Mouse (Mus musculus): ENCODE results near the gene Col4a2. TPM values are rescaled to one million over a fixed set of nuclear protein-coding genes. Genes with fewer than 3 reads are reported as not detected.
A peak's percentile ranks its signal among the peaks of the same experiment; 100 is the strongest.

Gene Col4a2
- polyA plus RNA-seq, 1 experiment from 2014 or later, result 36.2 TPM

GRCm38 (mm10) chr8:11397126-11397525, 84.5 kb downstream of the Col4a2 start:
- no peak overlapping the region for H3K9ac ChIP-seq (ENCODE audit: low read length)
- no peaks in the 10 kb centered on the region for H3K36me3 ChIP-seq (ENCODE audit: control insufficient read depth, insufficient read depth, low read length)
- H3K27me3 ChIP-seq (ENCODE audit: control insufficient read depth, insufficient read depth, low read length), result no peaks in the 10 kb centered on the region
- H3K4me1 ChIP-seq (ENCODE audit: control insufficient read depth, insufficient read depth, low read length), result no peaks in the 10 kb centered on the region
- no peak for DNase-seq (ENCODE audit: low spot score)
- no peak overlapping the region for H3K4me2 ChIP-seq (ENCODE audit: low read depth)
- 88% methylated on average over 9 of the region's 9 CpGs for WGBS
- H3K4me3 ChIP-seq (ENCODE audit: low read depth, low read length), result no peak overlapping the region
- H3K27ac ChIP-seq (ENCODE audit: low read depth, low read length), result no peak overlapping the region
- H3K9me3 ChIP-seq (ENCODE audit: control insufficient read depth, low read length), result no peaks in the 10 kb centered on the region
- ATAC-seq (ENCODE audit: insufficient read depth, low FRiP score, low TSS enrichment), result no peak

GRCm38 (mm10) chr8:11399706-11400105, 87.1 kb downstream of the Col4a2 start:
- Histone ChIP-seq H3K9ac (ENCODE audit: low read length) (no peak overlapping the region), H3K4me2 (ENCODE audit: low read depth) (no peak overlapping the region), H3K9me3 (ENCODE audit: control insufficient read depth, low read length) (no peaks in the 10 kb centered on the region), H3K4me1 (ENCODE audit: control insufficient read depth, insufficient read depth, low read length) (no peaks in the 10 kb centered on the region; the same call in 1 of the 2 replicates), H3K4me3 (ENCODE audit: low read depth, low read length) (no peak overlapping the region), H3K36me3 (ENCODE audit: control insufficient read depth, insufficient read depth, low read length) (no peaks in the 10 kb centered on the region), H3K27me3 (ENCODE audit: control insufficient read depth, insufficient read depth, low read length) (no peaks in the 10 kb centered on the region), H3K27ac (ENCODE audit: low read depth, low read length) (no peak overlapping the region)
- WGBS, result 55% methylated on average over 8 of the region's 8 CpGs
- no peak for ATAC-seq (ENCODE audit: insufficient read depth, low FRiP score, low TSS enrichment)
- no peak for DNase-seq (ENCODE audit: low spot score)

GRCm38 (mm10) chr8:11400244-11400643, 87.6 kb downstream of the Col4a2 start:
- Histone ChIP-seq H3K27ac (ENCODE audit: low read depth, low read length) (no peak overlapping the region), H3K4me3 (ENCODE audit: low read depth, low read length) (no peak overlapping the region), H3K4me1 (ENCODE audit: control insufficient read depth, insufficient read depth, low read length) (no peaks in the 10 kb centered on the region; the same call in 1 of the 2 replicates), H3K9me3 (ENCODE audit: control insufficient read depth, low read length) (no peaks in the 10 kb centered on the region), H3K4me2 (ENCODE audit: low read depth) (no peak overlapping the region), H3K9ac (ENCODE audit: low read length) (no peak overlapping the region), H3K36me3 (ENCODE audit: control insufficient read depth, insufficient read depth, low read length) (no peaks in the 10 kb centered on the region), H3K27me3 (ENCODE audit: control insufficient read depth, insufficient read depth, low read length) (no peaks in the 10 kb centered on the region)
- DNase-seq (ENCODE audit: low spot score) (no peak), ATAC-seq (ENCODE audit: insufficient read depth, low FRiP score, low TSS enrichment) (no peak)
- WGBS, result 76% methylated on average over 8 of the region's 8 CpGs

- no peak for ATAC-seq (ENCODE audit: insufficient read depth, low FRiP score, low TSS enrichment)
Observed at GRCm38 (mm10) chr8:11401183-11401582, 88.6 kb downstream of the Col4a2 start.

GRCm38 (mm10) chr8:11402220-11402619, 89.6 kb downstream of the Col4a2 start:
- WGBS, result 88% methylated on average over 4 of the region's 4 CpGs
- H3K27me3 ChIP-seq (ENCODE audit: control insufficient read depth, insufficient read depth, low read length), result no peaks in the 10 kb centered on the region
- no peak overlapping the region for H3K27ac ChIP-seq (ENCODE audit: low read depth, low read length)

More at GRCm38 (mm10) chr8:11401183-11401582, 88.6 kb downstream of the Col4a2 start:
- Histone ChIP-seq H3K4me2 (ENCODE audit: low read depth) (no peak overlapping the region), H3K27ac (ENCODE audit: low read depth, low read length) (no peak overlapping the region), H3K9ac (ENCODE audit: low read length) (no peak overlapping the region), H3K9me3 (ENCODE audit: control insufficient read depth, low read length) (no peaks in the 10 kb centered on the region), H3K4me3 (ENCODE audit: low read depth, low read length) (no peak overlapping the region), H3K27me3 (ENCODE audit: control insufficient read depth, insufficient read depth, low read length) (no peaks in the 10 kb centered on the region), H3K4me1 (ENCODE audit: control insufficient read depth, insufficient read depth, low read length) (no peaks in the 10 kb centered on the region; the same call in 1 of the 2 replicates), H3K36me3 (ENCODE audit: control insufficient read depth, insufficient read depth, low read length) (no peaks in the 10 kb centered on the region)
- 93% methylated on average over 5 of the region's 5 CpGs for WGBS
- DNase-seq (ENCODE audit: low spot score), result no peak

GRCm38 (mm10) chr8:11403813-11404212, 91.2 kb downstream of the Col4a2 start:
- no peak for ATAC-seq (ENCODE audit: insufficient read depth, low FRiP score, low TSS enrichment)

More at GRCm38 (mm10) chr8:11402220-11402619, 89.6 kb downstream of the Col4a2 start:
- H3K9me3 ChIP-seq (ENCODE audit: control insufficient read depth, low read length), result no peaks in the 10 kb centered on the region
- H3K36me3 ChIP-seq (ENCODE audit: control insufficient read depth, insufficient read depth, low read length), result no peaks in the 10 kb centered on the region
- no peak overlapping the region for H3K4me3 ChIP-seq (ENCODE audit: low read depth, low read length)
- H3K4me2 ChIP-seq (ENCODE audit: low read depth), result no peak overlapping the region
- no peaks in the 10 kb centered on the region; the same call in 1 of the 2 replicates for H3K4me1 ChIP-seq (ENCODE audit: control insufficient read depth, insufficient read depth, low read length)
- ATAC-seq (ENCODE audit: insufficient read depth, low FRiP score, low TSS enrichment), result no peak
- no peak for DNase-seq (ENCODE audit: low spot score)
- H3K9ac ChIP-seq (ENCODE audit: low read length), result no peak overlapping the region

GRCm38 (mm10) chr8:11404614-11405013, 92.0 kb downstream of the Col4a2 start:
- Histone ChIP-seq H3K36me3 (ENCODE audit: control insufficient read depth, insufficient read depth, low read length) (no peaks in the 10 kb centered on the region), H3K27me3 (ENCODE audit: control insufficient read depth, insufficient read depth, low read length) (no peaks in the 10 kb centered on the region), H3K4me1 (ENCODE audit: control insufficient read depth, insufficient read depth, low read length) (no peaks in the 10 kb centered on the region; the same call in 1 of the 2 replicates), H3K4me3 (ENCODE audit: low read depth, low read length) (no peak overlapping the region), H3K9ac (ENCODE audit: low read length) (no peak overlapping the region), H3K9me3 (ENCODE audit: control insufficient read depth, low read length) (no peaks in the 10 kb centered on the region), H3K4me2 (ENCODE audit: low read depth) (no peak overlapping the region), H3K27ac (ENCODE audit: low read depth, low read length) (no peak overlapping the region)
- 65% methylated on average over 4 of the region's 4 CpGs for WGBS
- ATAC-seq (ENCODE audit: insufficient read depth, low FRiP score, low TSS enrichment) (no peak), DNase-seq (ENCODE audit: low spot score) (no peak)

More at GRCm38 (mm10) chr8:11403813-11404212, 91.2 kb downstream of the Col4a2 start:
- Histone ChIP-seq H3K9ac (ENCODE audit: low read length) (no peak overlapping the region), H3K4me1 (ENCODE audit: control insufficient read depth, insufficient read depth, low read length) (no peaks in the 10 kb centered on the region; the same call in 1 of the 2 replicates), H3K36me3 (ENCODE audit: control insufficient read depth, insufficient read depth, low read length) (no peaks in the 10 kb centered on the region), H3K4me3 (ENCODE audit: low read depth, low read length) (no peak overlapping the region), H3K9me3 (ENCODE audit: control insufficient read depth, low read length) (no peaks in the 10 kb centered on the region), H3K4me2 (ENCODE audit: low read depth) (no peak overlapping the region), H3K27me3 (ENCODE audit: control insufficient read depth, insufficient read depth, low read length) (no peaks in the 10 kb centered on the region), H3K27ac (ENCODE audit: low read depth, low read length) (no peak overlapping the region)
- no peak for DNase-seq (ENCODE audit: low spot score)
- 92% methylated on average over 9 of the region's 9 CpGs for WGBS

- no peaks in the 10 kb centered on the region for H3K9me3 ChIP-seq (ENCODE audit: control insufficient read depth, low read length)
- H3K36me3 ChIP-seq (ENCODE audit: control insufficient read depth, insufficient read depth, low read length), result no peaks in the 10 kb centered on the region
- ATAC-seq (ENCODE audit: insufficient read depth, low FRiP score, low TSS enrichment), result no peak
- no peak overlapping the region for H3K27ac ChIP-seq (ENCODE audit: low read depth, low read length)
- H3K4me3 ChIP-seq (ENCODE audit: low read depth, low read length), result no peak overlapping the region
- DNase-seq (ENCODE audit: low spot score), result peak; percentile 36
- H3K9ac ChIP-seq (ENCODE audit: low read length), result no peak overlapping the region
- no peak overlapping the region for H3K4me2 ChIP-seq (ENCODE audit: low read depth)
- H3K27me3 ChIP-seq (ENCODE audit: control insufficient read depth, insufficient read depth, low read length), result no peaks in the 10 kb centered on the region
- WGBS, result 62% methylated on average over 13 of the region's 13 CpGs
- H3K4me1 ChIP-seq (ENCODE audit: control insufficient read depth, insufficient read depth, low read length), result no peaks in the 10 kb centered on the region; the same call in 1 of the 2 replicates
Observed at GRCm38 (mm10) chr8:11405722-11406481, 93.3 kb downstream of the Col4a2 start.
